Mouse (Mus musculus) forebrain, embryonic 15.5 days (tissue): ENCODE results near the gene Rnf168. TPM values are rescaled to one million over a fixed set of nuclear protein-coding genes. Genes with fewer than 3 reads are reported as not detected.
"Not testable (repeated sequence)": the region's sequence is repeated elsewhere in the genome, so short reads cannot be mapped to it uniquely, and the experiment has no call there.

Experiments used
- ATAC-seq: fragments of 200-750 bp; cut with Nextera tagmentation; replicated peaks from 2 replicates; pipeline ENCODE4 v1.8.0; 2017; ENCODE audit warnings: mild to moderate bottlenecking, moderate TSS enrichment, moderate library complexity
- H3K27ac ChIP-seq: fragments of 300-500 bp; sonication (generic); replicated peaks from 2 replicates; pipeline ENCODE4 v1.5.1; 2015; ENCODE audit warnings: mild to moderate bottlenecking, inconsistent platforms
- H3K27me3 ChIP-seq: fragments of 300-500 bp; sonication (generic); 2 replicates; pipeline ENCODE4 v1.6.1; 2015; ENCODE audit warnings: inconsistent platforms
- H3K36me3 ChIP-seq: fragments of 300-500 bp; sonication (generic); 2 replicates; pipeline ENCODE4 v1.6.1; 2015; ENCODE audit warnings: mild to moderate bottlenecking, inconsistent platforms
- H3K4me1 ChIP-seq: fragments of 300-500 bp; sonication (generic); 2 replicates; pipeline ENCODE4 v1.6.1; 2015; ENCODE audit warnings: inconsistent platforms
- H3K4me2 ChIP-seq: fragments of 300-500 bp; sonication (generic); replicated peaks from 2 replicates; pipeline ENCODE4 v1.6.1; 2015; ENCODE audit warnings: mild to moderate bottlenecking, inconsistent platforms
- H3K4me3 ChIP-seq: fragments of 300-500 bp; sonication (generic); 2 replicates; pipeline ENCODE4 v1.5.1; 2015; ENCODE audit warnings: mild to moderate bottlenecking, inconsistent platforms
- H3K9ac ChIP-seq: fragments of 300-500 bp; sonication (generic); replicated peaks from 2 replicates; pipeline ENCODE4 v1.6.1; 2015; ENCODE audit warnings: mild to moderate bottlenecking, inconsistent platforms
- H3K9me3 ChIP-seq: fragments of 300-500 bp; sonication (generic); 2 replicates; pipeline ENCODE4 v1.6.1; 2016; ENCODE audit warnings: inconsistent platforms
- WGBS: fragments of 180-500 bp; shearing (Covaris S2); methylation state at CpG from one replicate; pipeline ENCODE4 v1.1.7; 2015; ENCODE audit warnings: mixed read lengths; 5-methylcytosine and 5-hydroxymethylcytosine counted together
- polyA plus RNA-seq: library from polyadenylated mRNA; unstranded; fragments of >200 nt; fragmentation: Nextera tagmentation; extraction: Ambion mirVana; gene quantifications from 2 replicates; pipeline ENCODE4 v1.2.1, GENCODE M21; 2015

Rnf168 gene
- polyA plus RNA-seq, 1 experiment from 2014 or later: 35.9 TPM

DNA sequence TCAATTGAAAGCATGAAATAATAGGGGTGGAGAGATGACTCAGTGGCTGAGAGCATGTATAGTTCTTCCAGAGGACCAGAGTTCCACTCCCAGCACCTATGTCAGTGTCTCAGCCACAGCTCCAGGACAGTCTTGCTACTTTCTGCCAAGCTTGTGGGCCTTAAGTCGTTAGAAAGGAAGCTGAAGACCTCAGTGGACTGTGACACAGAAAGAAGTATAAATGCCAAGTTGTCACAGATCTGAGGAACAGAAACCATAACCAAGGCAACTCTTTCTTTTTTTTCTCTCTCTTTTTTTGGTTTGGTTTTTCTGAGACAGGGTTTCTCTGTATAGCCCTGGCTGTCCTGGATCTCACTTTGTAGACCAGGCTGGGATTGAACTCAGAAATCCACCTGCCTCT is 1.4 kb upstream of the Rnf168 start:
- Histone ChIP-seq H3K4me3 (no peak overlapping the region), H3K27me3 (no peaks in the 10 kb centered on the region), H3K36me3 (no peaks in the 10 kb centered on the region; the same call in 1 of the 2 replicates), H3K27ac (no peak overlapping the region), H3K9me3 (no peaks in the 10 kb centered on the region), H3K4me2 (no peak overlapping the region), H3K9ac (no peak overlapping the region), H3K4me1 (peaks cover 31% of the 10 kb centered on the region)
- 69% methylated on average over 1 of the region's 1 CpGs for WGBS
- no peak for ATAC-seq

GRCm38 (mm10) chr16:32278396-32278795 is 1.1 kb downstream of the Rnf168 start:
- ATAC-seq: no peak
- H3K27ac ChIP-seq: peak overlapping the region; percentile 97; the same call in 1 of the 2 replicates

GRCm38 (mm10) chr16:32280211-32280610 is 3.0 kb downstream of the Rnf168 start:
- Histone ChIP-seq H3K9ac (0 out of 2 replicates have a peak overlapping the region, but pooled peaks have one; percentile 7), H3K9me3 (no peaks in the 10 kb centered on the region), H3K36me3 (peaks cover 23% of the 10 kb centered on the region), H3K4me2 (peak overlapping the region; percentile 66), H3K27me3 (no peaks in the 10 kb centered on the region), H3K4me1 (peaks cover 39% of the 10 kb centered on the region), H3K27ac (no peak overlapping the region), H3K4me3 (peak overlapping the region; percentile 19)
- ATAC-seq: no peak
- WGBS: 86% methylated on average over 8 of the region's 8 CpGs

More at GRCm38 (mm10) chr16:32278396-32278795, 1.1 kb downstream of the Rnf168 start:
- 47% methylated on average over 7 of the region's 7 CpGs for WGBS
- H3K9me3 ChIP-seq: no peaks in the 10 kb centered on the region
- H3K4me1 ChIP-seq: peaks cover 39% of the 10 kb centered on the region
- peaks cover 5% of the 10 kb centered on the region for H3K36me3 ChIP-seq
- H3K27me3 ChIP-seq: no peaks in the 10 kb centered on the region
- peak overlapping the region; percentile 66 for H3K4me2 ChIP-seq
- peak overlapping the region; percentile 91 for H3K4me3 ChIP-seq
- H3K9ac ChIP-seq: peak overlapping the region; percentile 88

GRCm38 (mm10) chr16:32282608-32283007 is 5.3 kb downstream of the Rnf168 start:
- no peaks in the 10 kb centered on the region for H3K9me3 ChIP-seq
- H3K4me2 ChIP-seq: no peak overlapping the region
- no peak overlapping the region for H3K27ac ChIP-seq
- no peaks in the 10 kb centered on the region for H3K27me3 ChIP-seq
- peaks cover 33% of the 10 kb centered on the region for H3K4me1 ChIP-seq
- H3K4me3 ChIP-seq: no peak overlapping the region
- no peak overlapping the region for H3K9ac ChIP-seq
- ATAC-seq: no peak
- peaks cover 43% of the 10 kb centered on the region for H3K36me3 ChIP-seq

GRCm38 (mm10) chr16:32291821-32292220 is 14.6 kb downstream of the Rnf168 start:
- peaks cover 50% of the 10 kb centered on the region for H3K36me3 ChIP-seq

GRCm38 (mm10) chr16:32299617-32300016 is 22.4 kb downstream of the Rnf168 start:
- not testable (repeated sequence) for ATAC-seq, H3K27ac ChIP-seq, H3K4me2 ChIP-seq, H3K4me1 ChIP-seq, H3K9me3 ChIP-seq, H3K9ac ChIP-seq, H3K4me3 ChIP-seq, H3K27me3 ChIP-seq
- H3K36me3 ChIP-seq: peaks cover 47% of the 10 kb centered on the region
- WGBS: 96% methylated on average over 4 of the region's 4 CpGs

More at GRCm38 (mm10) chr16:32291821-32292220, 14.6 kb downstream of the Rnf168 start:
- Histone ChIP-seq H3K4me1 (no peaks in the 10 kb centered on the region), H3K27me3 (no peaks in the 10 kb centered on the region), H3K27ac (no peak overlapping the region), H3K9ac (no peak overlapping the region), H3K4me3 (no peak overlapping the region), H3K9me3 (no peaks in the 10 kb centered on the region), H3K4me2 (no peak overlapping the region)
- no peak for ATAC-seq
- 92% methylated on average over 4 of the region's 4 CpGs for WGBS

DNA sequence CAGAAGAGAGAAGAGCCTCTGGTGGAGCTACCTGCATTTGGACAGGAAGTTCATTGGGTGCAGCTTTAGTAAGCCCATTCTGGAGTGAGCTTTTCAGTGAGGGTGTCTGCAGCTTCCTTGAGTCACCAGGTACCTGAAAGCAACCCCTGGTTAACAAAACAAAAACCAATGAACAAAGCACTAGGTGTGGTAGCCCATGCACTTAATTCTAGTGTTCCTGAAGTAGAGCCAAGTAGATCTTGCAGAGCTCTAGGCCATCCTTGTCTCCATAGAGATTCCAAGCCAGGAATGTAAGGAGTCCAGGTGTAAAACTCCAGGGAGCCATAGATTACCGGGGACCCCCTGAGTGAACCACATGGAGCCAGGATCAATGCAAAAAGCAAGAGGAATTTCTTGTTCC is 25.8 kb downstream of the Rnf168 start:
- no peak for ATAC-seq
- 50% methylated on average over 1 of the region's 1 CpGs for WGBS
- Histone ChIP-seq H3K36me3 (peaks cover 22% of the 10 kb centered on the region), H3K4me2 (no peak overlapping the region), H3K27me3 (no peaks in the 10 kb centered on the region), H3K9me3 (no peaks in the 10 kb centered on the region), H3K4me3 (no peak overlapping the region), H3K27ac (no peak overlapping the region), H3K9ac (no peak overlapping the region), H3K4me1 (no peaks in the 10 kb centered on the region)

- H3K4me3 ChIP-seq: no peak overlapping the region
- no peak for ATAC-seq
- 91% methylated on average over 7 of the region's 7 CpGs for WGBS
- H3K4me1 ChIP-seq: no peaks in the 10 kb centered on the region
- H3K4me2 ChIP-seq: no peak overlapping the region
- H3K9me3 ChIP-seq: no peaks in the 10 kb centered on the region
- peaks cover 15% of the 10 kb centered on the region for H3K36me3 ChIP-seq
- H3K27ac ChIP-seq: no peak overlapping the region
- no peak overlapping the region for H3K9ac ChIP-seq
- no peaks in the 10 kb centered on the region for H3K27me3 ChIP-seq
Observed at GRCm38 (mm10) chr16:32303886-32304285, 26.6 kb downstream of the Rnf168 start.

- no peaks in the 10 kb centered on the region for H3K36me3 ChIP-seq
- no peak overlapping the region for H3K9ac ChIP-seq
- no peak overlapping the region for H3K4me2 ChIP-seq
- H3K9me3 ChIP-seq: no peaks in the 10 kb centered on the region
- H3K4me1 ChIP-seq: no peaks in the 10 kb centered on the region
- WGBS: 45% methylated on average over 4 of the region's 4 CpGs
- no peak overlapping the region for H3K27ac ChIP-seq
- ATAC-seq: no peak
- no peak overlapping the region for H3K4me3 ChIP-seq
- no peaks in the 10 kb centered on the region for H3K27me3 ChIP-seq
Observed at GRCm38 (mm10) chr16:32311970-32312369, 34.7 kb downstream of the Rnf168 start.

DNA sequence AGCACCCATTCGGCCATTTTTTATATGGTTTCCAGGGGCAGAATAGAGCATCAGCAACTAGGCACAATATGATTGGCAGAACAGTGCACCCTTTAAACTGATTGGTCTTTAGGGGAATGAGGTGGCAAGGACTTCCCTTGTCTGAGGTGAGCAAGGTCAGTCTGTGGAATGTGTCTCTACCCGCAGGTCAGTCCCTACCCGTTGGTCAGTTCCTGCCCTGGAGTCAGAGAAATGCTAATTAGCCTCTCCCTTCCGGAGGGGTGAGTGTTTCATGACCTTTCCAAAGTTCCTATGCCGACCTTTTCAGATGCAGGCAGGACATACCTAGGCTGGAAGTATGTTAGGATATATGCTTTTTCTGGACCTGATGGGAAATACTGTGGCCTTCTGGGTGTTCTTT is 35.1 kb downstream of the Rnf168 start:
- no peak overlapping the region for H3K4me3 ChIP-seq
- H3K4me1 ChIP-seq: no peaks in the 10 kb centered on the region
- H3K36me3 ChIP-seq: no peaks in the 10 kb centered on the region
- 62% methylated on average over 5 of the region's 5 CpGs for WGBS
- H3K9me3 ChIP-seq: no peaks in the 10 kb centered on the region
- no peak for ATAC-seq
- no peaks in the 10 kb centered on the region for H3K27me3 ChIP-seq
- no peak overlapping the region for H3K27ac ChIP-seq
- H3K9ac ChIP-seq: no peak overlapping the region
- H3K4me2 ChIP-seq: no peak overlapping the region

- Histone ChIP-seq H3K4me1 (no peaks in the 10 kb centered on the region), H3K27ac (no peak overlapping the region), H3K9ac (no peak overlapping the region), H3K9me3 (no peaks in the 10 kb centered on the region), H3K27me3 (no peaks in the 10 kb centered on the region), H3K4me2 (no peak overlapping the region), H3K36me3 (no peaks in the 10 kb centered on the region), H3K4me3 (no peak overlapping the region)
- ATAC-seq: no peak
- 81% methylated on average over 4 of the region's 4 CpGs for WGBS
Observed at GRCm38 (mm10) chr16:32312859-32313258, 35.6 kb downstream of the Rnf168 start.

DNA sequence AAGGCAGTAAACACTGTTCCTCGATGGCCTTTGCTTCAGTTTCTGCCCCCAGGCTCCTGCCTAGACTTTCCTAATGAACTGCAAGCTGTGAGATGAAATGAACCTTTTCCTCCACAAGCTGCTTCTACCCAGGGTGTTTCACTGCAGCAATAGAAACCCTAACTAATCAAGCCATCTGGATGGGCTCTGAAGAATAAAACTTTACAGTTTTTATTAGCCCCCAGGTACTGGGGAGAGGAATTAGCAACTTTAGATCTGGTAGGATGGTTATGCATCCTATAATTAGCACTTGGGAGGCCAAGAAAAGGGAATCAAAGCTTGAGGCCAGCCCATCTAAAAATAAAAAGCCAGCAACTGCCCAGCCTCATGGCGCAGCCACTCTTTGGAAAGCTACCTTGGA is 39.3 kb downstream of the Rnf168 start:
- Histone ChIP-seq H3K4me3 (no peak overlapping the region), H3K36me3 (no peaks in the 10 kb centered on the region), H3K9me3 (no peaks in the 10 kb centered on the region), H3K4me1 (no peaks in the 10 kb centered on the region), H3K27me3 (no peaks in the 10 kb centered on the region), H3K4me2 (no peak overlapping the region), H3K9ac (no peak overlapping the region), H3K27ac (no peak overlapping the region)
- ATAC-seq: no peak
- WGBS: 56% methylated on average over 2 of the region's 2 CpGs

DNA sequence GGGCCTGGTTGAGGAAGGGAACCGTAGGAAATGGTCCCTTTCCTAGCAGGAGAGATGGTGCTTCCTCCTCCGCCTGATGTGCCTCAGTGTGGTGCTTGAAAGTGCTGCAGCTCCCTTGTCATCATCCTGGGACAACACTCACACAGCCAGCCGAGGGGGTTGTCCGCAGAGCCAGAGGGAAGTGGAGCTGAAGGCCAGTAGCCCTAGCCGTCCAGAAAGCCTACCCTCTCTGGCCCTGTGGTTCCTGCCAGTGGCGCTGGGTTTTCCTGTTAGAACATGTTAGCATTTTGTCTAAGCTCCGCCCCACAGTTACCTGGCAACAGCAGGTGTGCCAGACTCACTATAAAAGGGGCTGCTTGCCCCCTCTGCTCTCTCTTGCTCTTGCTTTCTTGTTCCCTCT is 46.7 kb downstream of the Rnf168 start:
- H3K9me3 ChIP-seq: no peaks in the 10 kb centered on the region
- H3K27me3 ChIP-seq: no peaks in the 10 kb centered on the region
- 39% methylated on average over 7 of the region's 7 CpGs for WGBS
- no peak for ATAC-seq
- H3K36me3 ChIP-seq: no peaks in the 10 kb centered on the region
- no peak overlapping the region for H3K4me2 ChIP-seq
- H3K27ac ChIP-seq: no peak overlapping the region
- H3K9ac ChIP-seq: no peak overlapping the region
- no peak overlapping the region for H3K4me3 ChIP-seq
- no peaks in the 10 kb centered on the region for H3K4me1 ChIP-seq
